Mouse (Mus musculus) MEL (cell line): ENCODE data around the gene Gm37240. TPM values are rescaled to one million over a fixed set of nuclear protein-coding genes. Genes with fewer than 3 reads are reported as not detected.

Experiments used
- DNase-seq: peaks from one replicate; pipeline ENCODE4 v3.0.0; 2011; ENCODE audit warnings: low read depth, low spot score
- H3K27ac ChIP-seq: 2 replicates; pipeline ENCODE4 v1.5.1; 2012; ENCODE audit warnings: low read depth, mild to moderate bottlenecking, control low read depth, low read length, moderate library complexity; ENCODE audit not compliant: control insufficient read depth
- H3K27me3 ChIP-seq, 2 experiments: fragments of 150-350 bp in 1 of 2; sonication (generic) in 1 of 2; 2 replicates each; pipeline ENCODE4 v1.6.1; 2012; ENCODE audit warnings: low read length in 2 of 2, mild to moderate bottlenecking in 2 of 2, improper control_type of control experiment in 1 of 2, moderate library complexity in 1 of 2; ENCODE audit not compliant: insufficient read depth in 2 of 2, control insufficient read depth in 1 of 2
- H3K36me3 ChIP-seq, 2 experiments: 2 replicates each; pipeline ENCODE4 v1.6.1; 2012 to 2014; ENCODE audit warnings: low read length in 2 of 2, improper control_type of control experiment in 1 of 2, inconsistent platforms in 1 of 2, mild to moderate bottlenecking in 1 of 2; ENCODE audit not compliant: insufficient read depth in 2 of 2, control insufficient read depth in 1 of 2
- H3K4me1 ChIP-seq, 2 experiments: fragments of 150-350 bp in 1 of 2; sonication (generic) in 1 of 2; 2 replicates each; pipeline ENCODE4 v1.6.1; 2012; ENCODE audit warnings: low read length in 2 of 2, improper control_type of control experiment in 1 of 2, mild to moderate bottlenecking in 1 of 2; ENCODE audit not compliant: insufficient read depth in 2 of 2, control insufficient read depth in 1 of 2
- H3K4me3 ChIP-seq, 2 experiments: fragments of 150-350 bp in 1 of 2; sonication (generic) in 1 of 2; 2 replicates each; pipeline ENCODE4 v1.5.1; 2012; ENCODE audit warnings: low read depth in 2 of 2, low read length in 2 of 2, mild to moderate bottlenecking in 2 of 2, moderate library complexity in 2 of 2, control low read depth in 1 of 2, improper control_type of control experiment in 1 of 2; ENCODE audit not compliant: control insufficient read depth in 1 of 2, insufficient read depth in 1 of 2
- H3K79me2 ChIP-seq: 2 replicates; pipeline ENCODE4 v1.6.1; 2012; ENCODE audit warnings: mild to moderate bottlenecking, low read length, moderate library complexity; ENCODE audit not compliant: control insufficient read depth, poor library complexity, insufficient read depth
- H3K9ac ChIP-seq: 2 replicates; pipeline ENCODE4 v1.6.1; 2012; ENCODE audit warnings: low read depth, mild to moderate bottlenecking, control low read depth, low read length, moderate library complexity; ENCODE audit not compliant: control insufficient read depth, poor library complexity, severe bottlenecking
- H3K9me3 ChIP-seq: fragments of 150-350 bp; sonication (generic); replicated peaks from 2 replicates; pipeline ENCODE4 v1.6.1; 2012; ENCODE audit warnings: mild to moderate bottlenecking, low read length, improper control_type of control experiment, moderate library complexity; ENCODE audit not compliant: insufficient read depth
- CHD1 ChIP-seq: IDR thresholded peaks from 2 replicates; pipeline ENCODE4 v1.6.1; 2012; ENCODE audit warnings: low read depth, mild to moderate bottlenecking, inconsistent platforms, low read length, improper control_type of control experiment
- CTCF ChIP-seq, 3 experiments: IDR thresholded peaks in 2 of 3; conservative IDR thresholded peaks in 1 of 3; 2 replicates each; pipeline ENCODE4 v1.5.1; 2011 to 2012; ENCODE audit warnings: low read length in 3 of 3, low read depth in 2 of 3, mild to moderate bottlenecking in 2 of 3, improper control_type of control experiment in 1 of 3, inconsistent platforms in 1 of 3, mixed read lengths in 1 of 3, moderate library complexity in 1 of 3; ENCODE audit not compliant: control insufficient read depth in 1 of 3, insufficient read depth in 1 of 3, poor library complexity in 1 of 3, severe bottlenecking in 1 of 3
- E2F4 ChIP-seq: IDR thresholded peaks from 2 replicates; pipeline ENCODE4 v1.6.1; 2011; ENCODE audit warnings: low read depth, low read length, improper control_type of control experiment, borderline replicate concordance
- ELF1 ChIP-seq: IDR thresholded peaks from 2 replicates; pipeline ENCODE4 v1.6.1; 2014; ENCODE audit warnings: low read depth, mild to moderate bottlenecking, inconsistent platforms, low read length, improper control_type of control experiment, moderate library complexity
- HCFC1 ChIP-seq: IDR thresholded peaks from 2 replicates; pipeline ENCODE4 v1.6.1; 2012; ENCODE audit warnings: low read depth, mild to moderate bottlenecking, inconsistent platforms, low read length, improper control_type of control experiment, moderate library complexity
- JUND ChIP-seq: IDR thresholded peaks from 2 replicates; pipeline ENCODE4 v1.6.1; 2011; ENCODE audit warnings: low read depth, mild to moderate bottlenecking, improper control_type of control experiment, low read length
- MAZ ChIP-seq: IDR thresholded peaks from 2 replicates; pipeline ENCODE4 v1.6.1; 2012; ENCODE audit warnings: low read depth, mild to moderate bottlenecking, inconsistent platforms, low read length, improper control_type of control experiment
- MEF2A ChIP-seq: IDR thresholded peaks from 2 replicates; pipeline ENCODE4 v1.6.1; 2014; ENCODE audit warnings: low read depth, mild to moderate bottlenecking, inconsistent platforms, low read length, improper control_type of control experiment; ENCODE audit not compliant: poor library complexity, insufficient replicate concordance, severe bottlenecking; ENCODE audit errors: extremely low read depth
- MXI1 ChIP-seq: IDR thresholded peaks from 2 replicates; pipeline ENCODE4 v1.6.1; 2011; ENCODE audit warnings: mild to moderate bottlenecking, low read depth, low read length, improper control_type of control experiment
- MYC ChIP-seq: IDR thresholded peaks from 2 replicates; pipeline ENCODE4 v1.6.1; 2011; ENCODE audit warnings: low read depth, mild to moderate bottlenecking, low read length, improper control_type of control experiment, moderate library complexity
- POLR2A ChIP-seq, 2 experiments: IDR thresholded peaks; 2 replicates each; pipeline ENCODE4 v1.6.1; 2011 to 2012; ENCODE audit warnings: low read length in 2 of 2, mild to moderate bottlenecking in 2 of 2, control low read depth in 1 of 2, improper control_type of control experiment in 1 of 2, low read depth in 1 of 2, moderate library complexity in 1 of 2; ENCODE audit not compliant: control insufficient read depth in 1 of 2, insufficient read depth in 1 of 2, poor library complexity in 1 of 2
- POLR2AphosphoS2 ChIP-seq: IDR thresholded peaks from 2 replicates; pipeline ENCODE4 v1.6.1; 2011; ENCODE audit warnings: low read length, improper control_type of control experiment
- POLR2AphosphoS5 ChIP-seq: IDR thresholded peaks from 2 replicates; pipeline ENCODE4 v1.6.1; 2012; ENCODE audit warnings: low read depth, borderline replicate concordance, mild to moderate bottlenecking, inconsistent platforms, low read length, moderate library complexity, mixed read lengths
- SMC3 ChIP-seq: IDR thresholded peaks from 2 replicates; pipeline ENCODE4 v1.6.1; 2011; ENCODE audit warnings: low read depth, low read length, improper control_type of control experiment
- TBP ChIP-seq: IDR thresholded peaks from 2 replicates; pipeline ENCODE4 v1.8.0; 2011; ENCODE audit warnings: low read depth, low read length, improper control_type of control experiment
- TCF12 ChIP-seq: IDR thresholded peaks from 2 replicates; pipeline ENCODE4 v1.6.1; 2014; ENCODE audit warnings: low read depth, mild to moderate bottlenecking, inconsistent platforms, low read length, improper control_type of control experiment, moderate library complexity
- UBTF ChIP-seq: IDR thresholded peaks from 2 replicates; pipeline ENCODE4 v1.6.1; 2012; ENCODE audit warnings: low read depth, mild to moderate bottlenecking, inconsistent platforms, low read length, improper control_type of control experiment, moderate library complexity, borderline replicate concordance; ENCODE audit not compliant: insufficient read depth
- USF1 ChIP-seq: IDR thresholded peaks from 2 replicates; pipeline ENCODE4 v1.6.1; 2014; ENCODE audit warnings: low read depth, mild to moderate bottlenecking, inconsistent platforms, low read length, improper control_type of control experiment, moderate library complexity
- ZC3H11A ChIP-seq: IDR thresholded peaks from 2 replicates; pipeline ENCODE4 v1.6.1; 2012; ENCODE audit warnings: low read depth, mild to moderate bottlenecking, inconsistent platforms, low read length, improper control_type of control experiment
- ZKSCAN1 ChIP-seq: IDR thresholded peaks from 2 replicates; pipeline ENCODE4 v1.6.1; 2012; ENCODE audit warnings: low read depth, mild to moderate bottlenecking, inconsistent platforms, low read length, improper control_type of control experiment, moderate library complexity
- ZNF384 ChIP-seq: IDR thresholded peaks from 2 replicates; pipeline ENCODE4 v1.6.1; 2012; ENCODE audit warnings: low read depth, mild to moderate bottlenecking, inconsistent platforms, low read length, improper control_type of control experiment
- polyA plus RNA-seq, 2 experiments: library from polyadenylated mRNA; stranded (reverse) in 1 of 2; unstranded in 1 of 2; fragments of >175 nt in 1 of 2; fragments of >200 nt in 1 of 2; gene quantifications; 2 replicates each; pipeline versions ENCODE4 v1.2.1 to v1.2.4; 2012; ENCODE audit warnings: low replicate concordance in 2 of 2, low read depth in 1 of 2; ENCODE audit not compliant: insufficient read length in 2 of 2, insufficient read depth in 1 of 2, missing spikeins in 1 of 2
- total RNA-seq: library from RNA; depleted of rRNA; stranded (reverse); fragments of 300-350 nt; gene quantifications from 2 replicates; pipeline ENCODE4 v1.2.3, GENCODE M21; 2012

Gene Gm37240
- total and polyA plus RNA-seq, 3 experiments = 0.04 TPM; not detected in 2

- Histone ChIP-seq H3K9me3 (no peaks in the 10 kb centered on the region), H3K9ac (no peak overlapping the region)
- no peak for TF ChIP-seq MXI1
- TF ChIP-seq POLR2A (IDR thresholded peaks at IDR 0.05; ENCODE audit: control insufficient read depth in 1 of 2, insufficient read depth in 1 of 2, low read depth in 1 of 2, low read length in 2 of 2, poor library complexity in 1 of 2) = no peak
- TF ChIP-seq HCFC1 = no peak
- no peak for TF ChIP-seq MAZ
- TF ChIP-seq ZC3H11A = no peak
- no peak for TF ChIP-seq MYC
- no peak for TF ChIP-seq JUND
- TF ChIP-seq POLR2AphosphoS2 = no peak
- TF ChIP-seq E2F4 = no peak
- no peak for TF ChIP-seq CHD1
- no peak for TF ChIP-seq ZKSCAN1
- TF ChIP-seq MEF2A = no peak
- no peak for TF ChIP-seq TBP
- TF ChIP-seq, all 39 proteins: peak for 0
- Histone ChIP-seq H3K27me3 (no peaks in the 10 kb centered on the region), H3K4me1 (peaks cover 0 to 37% of the 10 kb centered on the region in 2 experiments; a peak in 2 of 4 replicates), H3K79me2 (no peaks in the 10 kb centered on the region), H3K27ac (no peak overlapping the region), H3K4me3 (no peak overlapping the region), H3K36me3 (peaks cover 0 to 22% of the 10 kb centered on the region in 2 experiments; a peak in 2 of 4 replicates)
- no peak for DNase-seq
These were observed 1267.6 kb downstream of the Gm37240 start for GRCm38 (mm10) chr3:84619725-84620124.

GRCm38 (mm10) chr3:84619056-84619455 is 1268.3 kb downstream of the Gm37240 start:
- peaks cover 0 to 22% of the 10 kb centered on the region in 2 experiments; a peak in 2 of 4 replicates for H3K36me3 ChIP-seq
- TF ChIP-seq ELF1 = no peak
- no peak for TF ChIP-seq TCF12
- TF ChIP-seq HCFC1 = no peak
- TF ChIP-seq CTCF (IDR thresholded peaks at IDR 0.05 in 2 of 3, conservative IDR thresholded peaks at IDR 0.05 in 1 of 3; ENCODE audit: control insufficient read depth in 1 of 3, insufficient read depth in 1 of 3, low read depth in 2 of 3, low read length in 3 of 3, poor library complexity in 1 of 3, severe bottlenecking in 1 of 3) = no peak
- no peak for TF ChIP-seq SMC3
- TF ChIP-seq POLR2AphosphoS5 = no peak
- no peak for TF ChIP-seq USF1
- no peak for TF ChIP-seq UBTF
- no peak for TF ChIP-seq ZNF384
- TF ChIP-seq ZKSCAN1 = no peak
- TF ChIP-seq, all 39 proteins: peak for 0
- H3K27ac ChIP-seq = peak overlapping the region; percentile 34
- no peaks in the 10 kb centered on the region for H3K27me3 ChIP-seq
- H3K4me1 ChIP-seq = peaks cover 0 to 37% of the 10 kb centered on the region in 2 experiments; a peak in 2 of 4 replicates
- H3K9me3 ChIP-seq = no peaks in the 10 kb centered on the region
- no peaks in the 10 kb centered on the region for H3K79me2 ChIP-seq
- no peak overlapping the region for H3K9ac ChIP-seq
- no peak overlapping the region for H3K4me3 ChIP-seq
- DNase-seq = peak; percentile 57
